Mouse (Mus musculus) liver, adult 2 months (tissue): ENCODE measurements around the gene Guca1b. TPM values are rescaled to one million over a fixed set of nuclear protein-coding genes. Genes with fewer than 3 reads are reported as not detected.
A peak's percentile ranks its signal among the peaks of the same experiment; 100 is the strongest.

Experiments
- DNase-seq: peaks from one replicate; pipeline ENCODE4 v3.0.0-alpha.2; 2011; ENCODE audit warnings: low read depth, low spot score; ENCODE audit errors: extremely low read depth
- H3K27ac ChIP-seq: fragments of 200-500 bp; replicated peaks from 2 replicates; pipeline ENCODE4 v1.5.1; 2012; ENCODE audit warnings: low read depth, mild to moderate bottlenecking, control low read depth, inconsistent platforms, low read length; ENCODE audit not compliant: insufficient read depth
- H3K27me3 ChIP-seq: fragments of 200-500 bp; 2 replicates; pipeline ENCODE4 v1.6.1; 2012; ENCODE audit warnings: mild to moderate bottlenecking, moderate library complexity, low read length, inconsistent platforms; ENCODE audit not compliant: control insufficient read depth, insufficient read depth
- H3K36me3 ChIP-seq: fragments of 200-500 bp; 2 replicates; pipeline ENCODE4 v1.6.1; 2012; ENCODE audit warnings: low read length, inconsistent platforms; ENCODE audit not compliant: control insufficient read depth, insufficient read depth
- H3K4me1 ChIP-seq: fragments of 200-500 bp; 2 replicates; pipeline ENCODE4 v1.6.1; 2011; ENCODE audit warnings: low read length; ENCODE audit not compliant: control insufficient read depth, insufficient read depth
- H3K4me3 ChIP-seq: fragments of 200-500 bp; 2 replicates; pipeline ENCODE4 v1.5.1; 2011; ENCODE audit warnings: low read depth, mild to moderate bottlenecking, control low read depth, low read length, moderate library complexity; ENCODE audit not compliant: insufficient read depth
- H3K79me2 ChIP-seq: fragments of 200-500 bp; 2 replicates; pipeline ENCODE4 v1.6.1; 2012; ENCODE audit warnings: inconsistent platforms, mild to moderate bottlenecking, low read length, moderate library complexity; ENCODE audit not compliant: control insufficient read depth, insufficient read depth
- H3K9ac ChIP-seq: fragments of 200-500 bp; 2 replicates; pipeline ENCODE4 v1.6.1; 2012; ENCODE audit warnings: low read depth, mild to moderate bottlenecking, control low read depth, inconsistent platforms, low read length
- CTCF ChIP-seq: fragments of 200-500 bp; IDR thresholded peaks from 2 replicates; pipeline ENCODE4 v1.5.1; 2011; ENCODE audit warnings: low read depth, low read length, control low read depth
- POLR2A ChIP-seq: fragments of 200-500 bp; IDR thresholded peaks from 2 replicates; pipeline ENCODE4 v1.6.1; 2011; ENCODE audit warnings: low read length, control low read depth; ENCODE audit not compliant: insufficient read depth; ENCODE audit errors: extremely low read depth
- WGBS: fragments of 180-500 bp; shearing (Covaris S2); methylation state at CpG from one replicate; pipeline ENCODE4 v1.1.7; 2018; 5-methylcytosine and 5-hydroxymethylcytosine counted together
- polyA plus RNA-seq: library from polyadenylated mRNA; depleted of rRNA; stranded (reverse); fragments of >200 nt; gene quantifications from 2 replicates; pipeline ENCODE4 v1.2.3, GENCODE M21; 2012
- total RNA-seq: library from RNA; depleted of rRNA; stranded (reverse); fragments of >200 nt; gene quantifications from 2 replicates; pipeline ENCODE4 v1.2.3, GENCODE M21; 2014

Gene Guca1b
- total and polyA plus RNA-seq, 2 experiments, result 0.65 TPM; not detected in 1

DNA sequence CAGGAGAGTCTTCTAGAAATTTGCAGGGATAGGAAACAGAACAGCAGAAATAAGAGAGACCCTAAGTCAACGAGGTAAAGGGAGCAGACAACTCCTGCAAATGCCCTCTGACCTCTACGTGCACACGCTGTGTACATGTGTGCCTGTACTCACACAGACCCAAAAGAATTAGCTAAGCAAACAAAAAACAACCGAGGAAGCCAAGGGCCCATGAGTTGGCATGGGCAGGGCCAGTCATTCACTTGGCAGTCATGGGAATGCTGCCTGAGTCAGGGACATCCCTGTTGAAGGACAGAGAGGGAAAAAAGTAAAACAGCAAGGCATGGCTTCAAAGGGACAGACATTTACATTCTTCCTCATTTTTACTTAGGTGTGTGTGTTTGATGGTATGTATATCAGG lies 1.9 kb upstream of the Guca1b start:
- 22% methylated on average over 4 of the region's 4 CpGs for WGBS
- H3K36me3 ChIP-seq, result peaks cover 10% of the 10 kb centered on the region; the same call in 1 of the 2 replicates
- no peaks in the 10 kb centered on the region for H3K79me2 ChIP-seq
- peak; percentile 81 for DNase-seq
- no peak overlapping the region for H3K4me3 ChIP-seq
- no peak for TF ChIP-seq CTCF
- H3K4me1 ChIP-seq, result peaks cover 7% of the 10 kb centered on the region; the same call in 1 of the 2 replicates
- H3K9ac ChIP-seq, result no peak overlapping the region
- H3K27me3 ChIP-seq, result no peaks in the 10 kb centered on the region
- H3K27ac ChIP-seq, result peak overlapping the region; percentile 38; the same call in 1 of the 2 replicates

DNA sequence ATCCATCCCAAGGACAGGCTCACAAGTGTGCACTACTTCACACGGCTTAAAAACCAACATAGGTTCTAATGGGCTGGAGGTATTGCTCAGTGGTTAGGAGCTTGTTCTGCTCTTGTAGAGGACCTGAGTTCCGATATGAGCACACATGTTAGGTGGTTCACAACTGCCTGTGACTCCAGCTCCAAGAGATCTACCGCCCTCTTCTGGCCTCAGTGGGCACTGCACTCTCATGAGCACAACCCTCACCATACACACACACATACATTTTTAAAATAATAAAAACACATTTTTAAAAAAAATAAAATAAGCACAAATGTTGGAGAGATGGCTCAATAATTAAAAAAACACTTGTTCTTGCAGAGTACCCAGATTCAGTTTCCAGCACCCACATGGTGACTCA lies 1.1 kb upstream of the Guca1b start:
- peaks cover 7% of the 10 kb centered on the region; the same call in 1 of the 2 replicates for H3K4me1 ChIP-seq
- WGBS, result 87% methylated on average over 3 of the region's 3 CpGs
- no peaks in the 10 kb centered on the region for H3K79me2 ChIP-seq
- no peak for DNase-seq
- H3K4me3 ChIP-seq, result no peak overlapping the region
- TF ChIP-seq CTCF (0 out of 2 replicates have a peak, but pooled peaks have one; percentile 12), POLR2A (no peak)
- H3K27me3 ChIP-seq, result no peaks in the 10 kb centered on the region
- peaks cover 4% of the 10 kb centered on the region; the same call in 1 of the 2 replicates for H3K36me3 ChIP-seq
- H3K9ac ChIP-seq, result no peak overlapping the region
- no peak overlapping the region for H3K27ac ChIP-seq

DNA sequence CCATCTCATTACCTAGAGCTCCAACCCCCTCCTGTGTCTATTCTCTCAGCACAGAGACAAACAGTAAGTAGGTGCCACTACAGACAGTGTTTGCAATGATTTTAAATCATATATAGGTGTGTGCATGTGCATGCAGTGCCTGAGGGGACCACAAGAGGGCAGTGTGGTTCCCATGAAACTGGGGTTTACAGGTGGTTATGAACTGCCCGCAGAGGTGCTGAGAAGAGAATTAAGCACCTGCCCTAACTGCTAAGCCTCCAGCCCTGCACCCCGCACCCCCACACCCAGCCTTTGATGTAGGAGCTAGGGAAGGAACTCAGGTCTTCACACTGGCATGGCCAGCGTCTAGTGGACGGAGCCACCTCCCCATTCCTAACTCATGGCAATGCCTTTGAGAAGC lies 1.5 kb downstream of the Guca1b start:
- Histone ChIP-seq H3K27ac (no peak overlapping the region), H3K9ac (no peak overlapping the region), H3K36me3 (no peaks in the 10 kb centered on the region), H3K79me2 (no peaks in the 10 kb centered on the region), H3K4me3 (no peak overlapping the region), H3K27me3 (no peaks in the 10 kb centered on the region), H3K4me1 (peaks cover 7% of the 10 kb centered on the region; the same call in 1 of the 2 replicates)
- TF ChIP-seq POLR2A (no peak), CTCF (peak; percentile 73)
- WGBS, result 68% methylated on average over 4 of the region's 4 CpGs
- DNase-seq, result peak; percentile 30

DNA sequence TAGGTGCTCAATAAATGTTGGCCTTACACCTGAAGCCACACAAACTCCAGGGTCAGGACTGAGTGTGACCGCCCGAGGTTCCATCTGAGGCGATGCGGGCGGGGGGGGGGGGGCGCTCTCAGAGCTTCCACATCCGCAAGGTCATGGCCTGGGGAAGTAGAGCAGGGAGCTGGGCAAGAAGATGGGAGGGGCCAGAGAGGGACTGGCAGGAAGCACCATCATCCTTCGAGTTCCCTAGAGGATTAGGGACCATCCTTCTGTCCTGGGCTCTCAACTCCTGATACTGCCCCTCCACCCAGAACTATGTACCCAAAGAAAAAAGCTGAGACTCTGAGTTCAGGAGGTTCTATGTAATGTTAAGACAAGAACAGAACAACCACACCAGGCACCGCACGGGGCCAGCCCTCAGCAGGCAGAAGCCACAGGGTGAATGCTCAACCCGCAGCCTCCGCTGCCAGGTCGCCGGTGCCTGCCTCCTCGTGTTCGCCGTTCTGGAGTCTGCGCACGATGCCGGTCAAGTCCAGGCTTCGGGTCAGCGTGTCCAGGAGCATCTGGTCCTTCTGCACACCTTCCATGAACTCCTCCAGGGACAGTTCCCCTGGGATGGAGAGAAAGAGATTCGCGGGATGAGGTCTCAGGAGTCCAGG lies 9.2 kb downstream of the Guca1b start:
- 26% methylated on average over 24 of the region's 24 CpGs for WGBS
- Histone ChIP-seq H3K4me1 (peaks cover 6% of the 10 kb centered on the region), H3K36me3 (no peaks in the 10 kb centered on the region), H3K27ac (no peak overlapping the region), H3K79me2 (no peaks in the 10 kb centered on the region), H3K27me3 (no peaks in the 10 kb centered on the region), H3K9ac (peak overlapping the region; percentile 15), H3K4me3 (peak overlapping the region; percentile 27)
- DNase-seq, result no peak
- TF ChIP-seq POLR2A (no peak), CTCF (no peak)

DNA sequence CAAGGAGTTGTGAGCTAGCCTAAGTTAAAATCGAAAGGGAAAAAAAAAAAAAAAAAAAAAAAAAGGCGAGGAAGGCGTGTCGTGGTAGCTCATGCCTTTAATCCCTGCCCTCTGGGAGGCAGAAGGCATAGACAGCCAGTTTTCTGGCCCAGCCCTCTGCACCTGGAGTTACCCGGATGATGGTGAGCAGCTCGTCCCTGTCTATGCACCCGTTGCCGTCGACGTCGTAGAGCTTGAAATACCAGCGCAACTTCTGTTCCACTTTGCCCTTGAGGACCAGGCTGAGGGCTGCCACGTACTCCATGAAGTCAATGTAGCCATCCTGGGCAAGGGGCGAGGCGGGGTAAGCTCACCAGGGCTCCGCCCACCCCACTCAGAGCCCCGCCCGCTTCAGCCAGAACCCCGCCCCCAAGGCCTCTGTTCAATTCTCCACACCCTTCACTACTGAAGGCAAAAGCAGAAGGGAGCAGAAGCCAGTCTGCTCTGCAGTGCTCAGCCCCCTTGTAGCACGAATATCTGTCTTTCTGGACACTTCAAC lies 10.3 kb downstream of the Guca1b start:
- no peaks in the 10 kb centered on the region for H3K36me3 ChIP-seq
- H3K9ac ChIP-seq, result peak overlapping the region; percentile 31
- WGBS, result 3% methylated on average over 20 of the region's 20 CpGs
- H3K27me3 ChIP-seq, result no peaks in the 10 kb centered on the region
- H3K4me3 ChIP-seq, result peak overlapping the region; percentile 43
- H3K4me1 ChIP-seq, result peaks cover 6% of the 10 kb centered on the region
- H3K79me2 ChIP-seq, result no peaks in the 10 kb centered on the region
- peak; percentile 82 for DNase-seq
- no peak overlapping the region; the same call in 1 of the 2 replicates for H3K27ac ChIP-seq
- TF ChIP-seq CTCF (no peak), POLR2A (no peak)

DNA sequence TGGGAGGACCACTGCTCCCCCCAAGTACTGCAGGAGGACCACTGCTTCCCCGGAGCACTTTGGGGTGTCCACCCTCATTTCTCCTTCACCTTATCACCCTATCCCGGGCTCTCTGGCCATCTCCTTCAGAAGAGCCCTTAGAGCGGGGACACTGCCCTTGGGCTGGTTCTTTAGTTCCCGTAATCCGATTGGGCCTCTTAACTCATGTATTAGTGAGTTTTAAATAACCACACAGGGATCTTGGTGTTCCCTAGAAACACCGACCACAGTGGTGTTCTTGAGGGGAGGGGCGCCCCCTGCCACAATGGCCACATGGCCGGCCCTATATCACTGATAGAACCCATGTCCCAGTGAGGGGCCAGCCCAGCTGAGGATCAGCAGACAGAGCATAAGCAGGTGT lies 13.9 kb downstream of the Guca1b start:
- H3K79me2 ChIP-seq, result no peaks in the 10 kb centered on the region
- H3K4me1 ChIP-seq, result peaks cover 6% of the 10 kb centered on the region
- no peak overlapping the region for H3K27ac ChIP-seq
- no peak overlapping the region for H3K4me3 ChIP-seq
- H3K36me3 ChIP-seq, result no peaks in the 10 kb centered on the region
- DNase-seq, result no peak
- 86% methylated on average over 8 of the region's 8 CpGs for WGBS
- no peak overlapping the region for H3K9ac ChIP-seq
- H3K27me3 ChIP-seq, result no peaks in the 10 kb centered on the region
- TF ChIP-seq CTCF (no peak), POLR2A (no peak)
